37 mouse cellular contexts compared by ENCODE assay signal in the genomic region with DNA sequence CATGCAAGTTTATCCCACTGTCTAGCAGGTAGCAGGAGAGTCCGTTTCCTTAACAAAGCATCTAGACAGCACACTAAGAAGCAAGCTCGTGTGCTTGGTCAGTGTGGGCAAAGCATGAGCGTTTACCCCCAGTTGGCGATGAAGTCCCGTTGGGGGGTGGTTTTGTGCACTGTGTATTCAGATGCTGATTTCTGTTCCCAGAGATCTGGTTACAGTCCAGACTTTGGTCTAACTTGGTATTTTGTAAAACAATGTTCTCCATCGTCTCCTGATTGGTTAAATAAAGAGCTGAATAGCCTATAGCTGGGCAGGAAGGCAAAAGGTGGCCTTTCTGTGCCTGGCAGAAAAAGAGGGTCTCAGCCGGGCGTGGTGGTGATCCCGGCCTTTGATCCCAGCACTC. TPM values are rescaled to one million over a fixed set of nuclear protein-coding genes. Genes with fewer than 3 reads are reported as not detected.
"Had no signal": no experiment of that assay in that cellular context is flagged by ENCODE, and none has a peak within 500 bp of the region (broad histone marks: within the 10 kb centered on the region; RNA-seq: fewer than 3 reads in every experiment).

No protein-coding gene starts in this region.

- H3K36me3 ChIP-seq: hindbrain, embryonic 15.5 days had no signal

- H3K4me3 ChIP-seq: heart, embryonic 12.5 days; heart, embryonic 13.5 days; heart, embryonic 15.5 days; hindbrain, embryonic 10.5 days; hindbrain, embryonic 12.5 days; hindbrain, embryonic 13.5 days; hindbrain, embryonic 15.5 days; intestine, embryonic 15.5 days; layer of hippocampus, adult 2 months; left cerebral cortex, adult 2 months had no signal

- H3K27me3 ChIP-seq: heart, embryonic 12.5 days; heart, embryonic 13.5 days; heart, embryonic 15.5 days; hindbrain, embryonic 12.5 days; hindbrain, embryonic 13.5 days; hindbrain, embryonic 15.5 days; intestine, embryonic 15.5 days had no signal

- DNase-seq: heart, postnatal 10 days; heart, postnatal 14 days; heart, postnatal 36 days; heart, postnatal 4 days; kidney, adult 11 months; kidney, adult 18-20 months; kidney, adult 2 months; kidney, adult 8-10 months; kidney, adult 9 months; kidney, postnatal 10 days; kidney, postnatal 14 days; kidney, postnatal 25 days; kidney, postnatal 36 days; kidney, postnatal 4 days; layer of hippocampus, adult 9-11 months; layer of hippocampus, postnatal 36 days had no signal

- H3K4me1 ChIP-seq: heart, embryonic 15.5 days; hindbrain, embryonic 10.5 days; hindbrain, embryonic 12.5 days; hindbrain, embryonic 13.5 days; hindbrain, embryonic 15.5 days; intestine, embryonic 15.5 days had no signal

- H3K9me3 ChIP-seq: heart, embryonic 12.5 days; heart, embryonic 13.5 days; heart, embryonic 15.5 days; hindbrain, embryonic 10.5 days; hindbrain, embryonic 12.5 days; hindbrain, embryonic 13.5 days; hindbrain, embryonic 15.5 days; intestine, embryonic 15.5 days had no signal

- H3K9ac ChIP-seq: heart, embryonic 12.5 days; heart, embryonic 13.5 days; heart, embryonic 15.5 days; hindbrain, embryonic 12.5 days; hindbrain, embryonic 13.5 days; hindbrain, embryonic 14.5 days; hindbrain, embryonic 15.5 days; intestine, embryonic 15.5 days had no signal

- H3K27ac ChIP-seq: heart, embryonic 13.5 days; heart, embryonic 15.5 days; hindbrain, embryonic 10.5 days; hindbrain, embryonic 12.5 days; hindbrain, embryonic 13.5 days; hindbrain, embryonic 14.5 days; hindbrain, embryonic 15.5 days; hindbrain, postnatal 0 days; intestine, embryonic 15.5 days; kidney, postnatal 0 days; layer of hippocampus, adult 2 months; left cerebral cortex, adult 2 months had no signal

- H3K4me2 ChIP-seq: heart, embryonic 11.5 days; heart, embryonic 12.5 days; heart, embryonic 13.5 days; heart, embryonic 15.5 days; hindbrain, embryonic 12.5 days; hindbrain, embryonic 13.5 days; hindbrain, embryonic 14.5 days; hindbrain, embryonic 15.5 days; intestine, embryonic 15.5 days had no signal

- ATAC-seq: hindbrain, embryonic 16.5 days; hindbrain, postnatal 0 days; inflammation-experienced regulatory T-cells, adult 6 months; intestine, embryonic 15.5 days; intestine, embryonic 16.5 days; intestine, postnatal 0 days had no signal

RNA-seq across cellular contexts. Expression of a gene that starts 36.1 kb away (rescaled TPM):
- polyA plus RNA-seq: inflammation-experienced regulatory T-cells, adult 6 months had no signal

RNA-seq across cellular contexts. Expression of a gene that starts 58.8 kb away (rescaled TPM):
- total RNA-seq: hematopoietic stem cell, adult 5-6 weeks had no signal
- polyA plus RNA-seq: heart, embryonic 11.5 days; heart, embryonic 13.5 days; intestine, embryonic 14.5 days; intestine, postnatal 0 days; kidney, embryonic 14.5 days had no signal
